Mouse (Mus musculus) bone marrow macrophage, adult 2 months (primary cell): ENCODE results near the gene Gabbr2.

Source experiments
- CTCF ChIP-seq: IDR thresholded peaks from 2 replicates; pipeline ENCODE4 v1.5.1; 2012; ENCODE audit warnings: low read depth, mild to moderate bottlenecking, low read length, moderate library complexity
- POLR2A ChIP-seq: IDR thresholded peaks from 2 replicates; pipeline ENCODE4 v1.6.1; 2012; ENCODE audit warnings: mild to moderate bottlenecking, low read depth, low read length, borderline replicate concordance

DNA sequence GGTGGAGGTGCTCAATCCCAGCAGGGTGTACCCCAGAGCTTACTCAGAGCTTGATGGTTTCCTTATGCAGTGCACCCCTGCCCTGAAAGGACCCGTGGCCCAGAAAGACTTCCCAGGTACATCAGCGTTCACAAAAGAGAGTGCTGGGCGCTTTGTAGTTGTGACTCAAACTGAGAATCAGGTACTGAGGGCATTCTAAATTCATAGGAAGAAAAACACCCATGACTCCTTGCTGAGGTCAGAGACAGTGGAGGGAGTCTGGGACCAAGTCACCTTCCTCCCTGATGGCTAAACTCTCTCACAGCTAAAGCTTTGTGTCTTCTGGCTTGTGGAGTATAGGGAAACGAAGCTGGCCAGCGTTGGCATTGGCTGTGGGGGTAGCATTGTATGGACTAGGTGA is 325.3 kb downstream of the Gabbr2 start:
- no peak for TF ChIP-seq CTCF
- TF ChIP-seq POLR2A = no peak
